Mouse (Mus musculus) ES-Bruce4 (cell line): Measurements from ENCODE around the gene Dop1a. TPM values are rescaled to one million over a fixed set of nuclear protein-coding genes. Genes with fewer than 3 reads are reported as not detected.

ENCODE experiments used
- H3K27ac ChIP-seq: 2 replicates; pipeline ENCODE4 v1.5.1; 2012; ENCODE audit warnings: low read length, inconsistent platforms; ENCODE audit not compliant: insufficient read depth
- H3K27me3 ChIP-seq: 2 replicates; pipeline ENCODE4 v1.6.1; 2012; ENCODE audit warnings: mild to moderate bottlenecking, low read length, inconsistent platforms; ENCODE audit not compliant: control insufficient read depth, poor library complexity, insufficient read depth, severe bottlenecking
- H3K36me3 ChIP-seq: 2 replicates; pipeline ENCODE4 v1.6.1; 2012; ENCODE audit warnings: inconsistent platforms, mild to moderate bottlenecking, low read length, moderate library complexity; ENCODE audit not compliant: control insufficient read depth, poor library complexity, insufficient read depth, severe bottlenecking
- H3K4me1 ChIP-seq: one replicate; pipeline ENCODE4 v1.8.1; 2011; ENCODE audit warnings: low read length; ENCODE audit not compliant: control insufficient read depth, insufficient read depth
- H3K4me3 ChIP-seq: 2 replicates; pipeline ENCODE4 v1.5.1; 2011; ENCODE audit warnings: low read depth, mild to moderate bottlenecking, low read length
- H3K9ac ChIP-seq: 2 replicates; pipeline ENCODE4 v1.6.1; 2012; ENCODE audit warnings: low read depth, mild to moderate bottlenecking, inconsistent platforms; ENCODE audit not compliant: poor library complexity, severe bottlenecking
- H3K9me3 ChIP-seq: replicated peaks from 2 replicates; pipeline ENCODE4 v1.6.1; 2012; ENCODE audit warnings: mild to moderate bottlenecking, low read length, inconsistent platforms; ENCODE audit not compliant: control insufficient read depth, poor library complexity, insufficient read depth, severe bottlenecking
- CTCF ChIP-seq: IDR thresholded peaks from one replicate; pipeline ENCODE4 v1.8.1; 2011; ENCODE audit warnings: low read depth, low read length
- EP300 ChIP-seq: IDR thresholded peaks from 2 replicates; pipeline ENCODE4 v1.6.1; 2011; ENCODE audit warnings: low read depth, low read length; ENCODE audit not compliant: insufficient read depth
- POLR2A ChIP-seq: IDR thresholded peaks from one replicate; pipeline ENCODE4 v1.8.1; 2011; ENCODE audit warnings: low read length; ENCODE audit not compliant: insufficient read depth
- polyA plus RNA-seq: library from polyadenylated mRNA; stranded (reverse); fragments of >200 nt; gene quantifications from 2 replicates; pipeline ENCODE4 v1.2.4, GENCODE M21; 2011; ENCODE audit warnings: low read depth; ENCODE audit not compliant: missing spikeins, insufficient read depth, insufficient read length

Dop1a gene
- polyA plus RNA-seq, 1 experiment = 17.3 TPM

DNA sequence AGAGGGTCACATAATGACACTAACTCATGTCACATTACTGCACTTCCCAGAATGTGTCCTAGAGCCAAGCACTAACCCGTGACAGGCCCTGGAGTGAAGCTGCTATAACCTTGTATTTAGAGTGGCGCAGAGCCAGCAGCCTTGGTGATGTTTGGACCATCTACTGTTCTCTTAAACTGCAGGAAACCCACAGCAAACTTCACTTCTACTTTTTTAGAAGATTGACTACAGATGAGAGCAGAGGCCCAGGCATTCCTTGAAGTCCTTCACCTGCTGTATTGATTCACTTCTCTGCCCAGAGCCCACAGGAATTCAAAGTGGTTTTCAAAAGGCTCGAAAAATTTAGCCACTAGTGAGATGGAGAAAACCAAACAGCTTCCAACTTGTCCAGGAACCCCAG lies 93.6 kb downstream of the Dop1a start:
- H3K4me1 ChIP-seq = no peaks in the 10 kb centered on the region
- H3K27ac ChIP-seq = no peak overlapping the region
- H3K27me3 ChIP-seq = no peaks in the 10 kb centered on the region
- no peak overlapping the region for H3K9ac ChIP-seq
- H3K4me3 ChIP-seq = no peak overlapping the region
- no peaks in the 10 kb centered on the region for H3K9me3 ChIP-seq
- peaks cover 38% of the 10 kb centered on the region for H3K36me3 ChIP-seq
- no peak for TF ChIP-seq EP300
- no peak for TF ChIP-seq CTCF
- no peak for TF ChIP-seq POLR2A

DNA sequence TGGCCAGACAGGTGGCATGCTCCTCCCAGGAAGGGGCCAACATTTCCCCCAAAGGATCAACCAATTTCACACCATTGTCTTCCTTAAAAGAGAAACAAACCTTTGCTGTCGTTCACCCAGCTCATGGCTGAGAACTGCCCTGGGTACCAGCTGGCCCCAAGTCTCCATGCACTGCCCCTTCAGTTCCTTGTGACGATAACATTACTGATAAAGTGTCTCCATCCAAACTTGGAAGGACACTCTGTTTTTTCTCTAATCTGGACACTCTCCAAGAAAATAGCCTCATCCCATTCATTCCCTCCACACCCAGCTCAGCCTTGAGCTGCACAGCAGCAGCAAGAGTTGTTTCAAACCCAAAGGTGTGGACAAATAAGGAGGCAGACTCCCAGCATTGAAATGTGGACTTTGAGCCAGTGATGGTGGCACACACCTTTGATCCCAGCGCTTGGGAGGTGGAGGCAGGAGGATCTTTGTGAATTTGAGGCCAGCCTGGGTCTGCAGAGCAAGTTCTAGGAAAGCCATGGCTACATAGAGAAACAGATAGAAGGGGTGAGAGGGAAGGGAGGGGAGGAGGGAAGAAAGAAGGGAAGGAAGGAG lies 102.5 kb downstream of the Dop1a start:
- Histone ChIP-seq H3K36me3 (peaks cover 26% of the 10 kb centered on the region), H3K9ac (no peak overlapping the region), H3K4me3 (no peak overlapping the region), H3K4me1 (no peaks in the 10 kb centered on the region), H3K27ac (no peak overlapping the region), H3K27me3 (no peaks in the 10 kb centered on the region), H3K9me3 (no peaks in the 10 kb centered on the region)
- TF ChIP-seq EP300 (no peak), POLR2A (no peak), CTCF (no peak)

DNA sequence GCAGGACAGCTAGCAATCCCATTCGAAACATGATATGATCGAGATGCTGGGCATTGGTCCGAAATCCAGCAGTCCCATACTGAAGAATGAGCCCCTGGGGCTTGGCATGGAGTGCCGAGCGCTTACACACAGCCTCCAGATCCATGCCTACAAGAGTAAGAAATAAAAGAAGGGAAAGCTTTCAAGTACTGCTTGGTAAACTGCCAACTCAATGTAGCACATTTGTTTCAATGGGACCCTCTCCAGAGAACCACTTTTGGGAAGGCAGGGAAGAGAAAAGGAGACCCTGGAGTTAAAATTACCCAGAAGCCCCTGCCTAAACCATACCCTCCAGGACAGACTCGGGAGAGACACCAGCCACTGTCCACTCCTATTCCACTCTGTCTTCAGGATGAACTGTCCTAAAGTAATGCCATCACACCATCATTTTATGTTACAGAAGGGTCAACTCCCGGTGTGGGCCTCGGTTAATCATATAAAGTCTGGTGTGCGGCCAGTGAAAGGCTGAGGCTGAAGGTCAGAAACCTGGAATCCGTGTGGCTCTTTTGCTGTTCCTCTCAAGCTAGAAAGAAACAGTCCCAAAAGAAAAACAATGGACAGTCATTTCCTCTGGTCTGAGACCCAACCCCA lies 103.4 kb downstream of the Dop1a start:
- Histone ChIP-seq H3K4me1 (no peaks in the 10 kb centered on the region), H3K27me3 (no peaks in the 10 kb centered on the region), H3K9me3 (no peaks in the 10 kb centered on the region), H3K4me3 (peak overlapping the region; percentile 68; the same call in 1 of the 2 replicates), H3K9ac (peak overlapping the region; percentile 63), H3K36me3 (peaks cover 17% of the 10 kb centered on the region), H3K27ac (no peak overlapping the region)
- TF ChIP-seq CTCF = no peak
- TF ChIP-seq POLR2A = no peak
- TF ChIP-seq EP300 = no peak

DNA sequence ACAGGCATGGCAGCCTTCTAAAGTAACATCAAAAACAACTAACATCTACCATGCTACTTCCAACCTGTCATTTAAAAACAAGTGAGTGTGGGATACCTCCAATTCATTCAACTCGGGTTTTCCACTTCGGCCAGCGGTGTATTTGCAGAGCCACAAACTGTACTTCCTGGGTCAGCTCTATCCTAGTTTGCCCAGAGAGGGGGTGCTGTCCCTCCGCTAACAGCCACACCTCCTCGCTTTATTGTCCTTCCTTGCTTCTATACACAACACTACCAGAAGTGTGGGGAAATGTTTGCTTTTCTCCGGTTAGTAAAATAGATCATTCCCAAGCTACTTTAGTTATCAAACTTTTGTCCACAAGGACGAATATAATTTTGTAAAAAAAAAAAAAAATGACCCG lies 104.0 kb downstream of the Dop1a start:
- TF ChIP-seq CTCF = no peak
- no peak for TF ChIP-seq POLR2A
- no peak for TF ChIP-seq EP300
- peak overlapping the region; percentile 63 for H3K9ac ChIP-seq
- H3K9me3 ChIP-seq = no peaks in the 10 kb centered on the region
- H3K36me3 ChIP-seq = peaks cover 17% of the 10 kb centered on the region
- peak overlapping the region; percentile 68 for H3K4me3 ChIP-seq
- no peaks in the 10 kb centered on the region for H3K4me1 ChIP-seq
- H3K27me3 ChIP-seq = no peaks in the 10 kb centered on the region
- no peak overlapping the region for H3K27ac ChIP-seq

DNA sequence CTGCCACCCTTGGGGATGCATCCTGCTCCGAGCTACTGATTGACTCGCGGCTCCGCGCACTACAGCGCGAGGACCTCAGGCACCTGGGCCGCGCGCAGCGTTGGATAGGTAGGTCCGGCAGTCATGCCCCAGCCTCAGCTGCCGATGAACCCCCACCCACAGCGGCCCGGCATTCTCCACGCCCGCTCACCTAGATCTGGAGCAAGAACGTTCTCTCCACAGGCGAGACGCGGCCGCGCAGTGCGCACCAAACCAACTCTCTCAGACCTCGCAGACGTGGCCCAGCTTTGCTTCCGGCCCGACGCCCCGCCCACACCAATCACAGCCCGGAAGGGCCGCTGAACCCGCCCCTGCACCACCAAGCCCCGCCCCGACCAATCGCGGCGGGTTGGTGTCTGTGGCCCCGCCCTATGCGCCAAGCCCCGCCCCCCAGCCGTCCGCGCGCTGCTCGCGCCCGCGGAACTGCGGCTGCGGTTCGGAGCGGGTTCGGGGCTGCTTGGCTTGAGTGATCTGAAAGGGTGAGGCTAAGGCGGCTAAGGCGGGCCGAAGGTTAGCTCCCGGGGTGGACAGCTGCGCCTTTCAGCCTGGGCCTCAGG lies 104.7 kb downstream of the Dop1a start, which contains the start of the genes Pgm3 and Rwdd2a:
Pgm3 (minus strand) TSS at position 303 of the 596 bp plus-strand sequence.
Rwdd2a (plus strand) TSS at position 452 of the 596 bp plus-strand sequence.
- H3K27me3 ChIP-seq = no peaks in the 10 kb centered on the region
- H3K9me3 ChIP-seq = no peaks in the 10 kb centered on the region
- H3K4me3 ChIP-seq = peak within 1 kb of the TSS; percentile 94
- peak within 1 kb of the TSS; percentile 63 for H3K9ac ChIP-seq
- TF ChIP-seq POLR2A = peak; percentile 76
- TF ChIP-seq CTCF = no peak
- no peak within 1 kb of the TSS for H3K27ac ChIP-seq
- H3K4me1 ChIP-seq = no peaks in the 10 kb centered on the region
- peaks cover 15% of the 10 kb centered on the region for H3K36me3 ChIP-seq

DNA sequence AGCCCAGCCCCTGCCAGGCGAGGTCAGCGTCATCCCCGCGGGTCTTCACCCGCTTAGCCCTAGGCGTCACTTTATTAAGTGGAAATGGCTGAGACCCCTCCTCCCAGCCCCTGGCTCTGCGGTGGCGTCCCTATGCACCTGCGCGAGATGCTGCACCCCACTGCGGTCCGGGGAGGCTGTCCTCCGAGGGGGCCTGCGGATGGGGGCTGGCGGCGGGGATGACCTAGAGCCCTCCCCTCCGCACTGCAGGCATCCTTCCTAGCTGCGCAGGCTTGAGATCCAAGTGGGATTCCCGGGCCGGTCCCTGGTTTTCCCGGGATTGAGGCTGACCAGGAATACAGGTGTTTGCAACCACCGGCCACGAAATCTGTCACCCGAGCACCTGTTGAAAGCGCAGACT lies 105.2 kb downstream of the Dop1a start:
- Histone ChIP-seq H3K27ac (no peak overlapping the region), H3K9me3 (no peaks in the 10 kb centered on the region), H3K9ac (peak overlapping the region; percentile 63), H3K4me3 (peak overlapping the region; percentile 94), H3K36me3 (peaks cover 11% of the 10 kb centered on the region; the same call in 1 of the 2 replicates), H3K27me3 (no peaks in the 10 kb centered on the region), H3K4me1 (no peaks in the 10 kb centered on the region)
- TF ChIP-seq POLR2A (no peak), CTCF (no peak), EP300 (no peak)
